In genomic region chr4:57240100-57240499, GRCm38 (mm10) we compare ENCODE assay signal across 12 mouse cellular contexts.
DNase-seq lines count a peak whose midpoint lies in the region; ATAC-seq and TF ChIP-seq lines count a peak whose summit lies in the region.
"Had no signal": no experiment of that assay in that cellular context is flagged by ENCODE, and none has a peak within 500 bp of the region (broad histone marks: within the 10 kb centered on the region; RNA-seq: fewer than 3 reads in every experiment).

No protein-coding gene starts in this region.

- H3K9ac ChIP-seq in hindbrain, embryonic 12.5 days = no peak overlapping the region
- H3K9ac ChIP-seq in hindbrain, embryonic 14.5 days = no peak overlapping the region
- no peak overlapping the region for H3K9ac ChIP-seq in embryonic facial prominence, embryonic 14.5 days (ENCODE audit: low read depth, low read length)
- H3K9ac ChIP-seq in intestine, embryonic 15.5 days = no peak overlapping the region
- H3K9ac ChIP-seq: kidney, embryonic 15.5 days had no signal

- no peak for TF ChIP-seq CTCF in thymus, adult 2 months (IDR thresholded peaks at IDR 0.05; ENCODE audit: borderline replicate concordance, control insufficient read depth, extremely low read depth, insufficient read depth, low read length, poor library complexity)

- no peaks in the 10 kb centered on the region for H3K9me3 ChIP-seq in hindbrain, embryonic 12.5 days (replicated peaks)
- H3K9me3 ChIP-seq in hindbrain, embryonic 14.5 days (ENCODE audit: control insufficient read depth, low read length) = no peaks in the 10 kb centered on the region
- no peaks in the 10 kb centered on the region for H3K9me3 ChIP-seq in embryonic facial prominence, embryonic 14.5 days (ENCODE audit: control insufficient read depth, low read length)
- H3K9me3 ChIP-seq in intestine, embryonic 15.5 days = no peaks in the 10 kb centered on the region
- H3K9me3 ChIP-seq: forebrain, embryonic 10.5 days; kidney, embryonic 15.5 days had no signal

- ATAC-seq in hindbrain, embryonic 12.5 days (ENCODE audit: low FRiP score) = no peak
- no peak for ATAC-seq in hindbrain, embryonic 14.5 days (ENCODE audit: low FRiP score)
- peak; percentile 62; the same call in 1 of the 2 replicates for ATAC-seq in embryonic facial prominence, embryonic 14.5 days (ENCODE audit: low read depth)
- peak; percentile 84 for ATAC-seq in intestine, embryonic 15.5 days
- ATAC-seq: Patski had no signal

- TF ChIP-seq POLR2A in thymus, adult 2 months (IDR thresholded peaks at IDR 0.05; ENCODE audit: control insufficient read depth, extremely low read depth, insufficient read depth, low read length, poor library complexity) = no peak

- 0 out of 2 replicates have a peak overlapping the region, but pooled peaks have one; percentile 1 for H3K27ac ChIP-seq in hindbrain, embryonic 12.5 days
- H3K27ac ChIP-seq in hindbrain, embryonic 14.5 days = no peak overlapping the region
- H3K27ac ChIP-seq in embryonic facial prominence, embryonic 14.5 days (replicated peaks; ENCODE audit: low read depth, low read length) = no peak overlapping the region
- H3K27ac ChIP-seq in intestine, embryonic 15.5 days = no peak overlapping the region
- no peak overlapping the region for H3K27ac ChIP-seq in thymus, adult 2 months (ENCODE audit: control insufficient read depth, insufficient read depth, low read length)
- H3K27ac ChIP-seq: forebrain, embryonic 10.5 days; kidney, embryonic 15.5 days had no signal

- H3K4me2 ChIP-seq in hindbrain, embryonic 12.5 days (replicated peaks) = no peak overlapping the region
- no peak overlapping the region for H3K4me2 ChIP-seq in hindbrain, embryonic 14.5 days (replicated peaks)
- H3K4me2 ChIP-seq in embryonic facial prominence, embryonic 14.5 days (ENCODE audit: low read depth, low read length) = no peak overlapping the region
- H3K4me2 ChIP-seq in intestine, embryonic 15.5 days (replicated peaks) = no peak overlapping the region
- H3K4me2 ChIP-seq: kidney, embryonic 15.5 days had no signal

- WGBS in hindbrain, embryonic 12.5 days = 77% methylated on average over 7 of the region's 7 CpGs
- WGBS in hindbrain, embryonic 14.5 days = 71% methylated on average over 7 of the region's 7 CpGs
- 55% methylated on average over 7 of the region's 7 CpGs for whole genome bisulfite sequencing in embryonic facial prominence, embryonic 14.5 days
- 63% methylated on average over 7 of the region's 7 CpGs for WGBS in intestine, embryonic 15.5 days
- WGBS in thymus, adult 2 months = 95% methylated on average over 7 of the region's 7 CpGs

- H3K4me3 ChIP-seq in hindbrain, embryonic 12.5 days = no peak overlapping the region
- no peak overlapping the region for H3K4me3 ChIP-seq in hindbrain, embryonic 14.5 days (replicated peaks; ENCODE audit: low read length)
- no peak overlapping the region for H3K4me3 ChIP-seq in embryonic facial prominence, embryonic 14.5 days (ENCODE audit: low read depth, low read length)
- H3K4me3 ChIP-seq in intestine, embryonic 15.5 days (replicated peaks) = no peak overlapping the region
- H3K4me3 ChIP-seq in thymus, adult 2 months (ENCODE audit: control insufficient read depth, insufficient read depth, low read length) = no peak overlapping the region
- H3K4me3 ChIP-seq: forebrain, embryonic 10.5 days; kidney, embryonic 15.5 days had no signal

- no peaks in the 10 kb centered on the region; the same call in 1 of the 2 replicates for H3K4me1 ChIP-seq in hindbrain, embryonic 12.5 days
- H3K4me1 ChIP-seq in hindbrain, embryonic 14.5 days (replicated peaks; ENCODE audit: control insufficient read depth, insufficient read depth, low read length) = no peaks in the 10 kb centered on the region
- peaks cover 20% of the 10 kb centered on the region for H3K4me1 ChIP-seq in embryonic facial prominence, embryonic 14.5 days (ENCODE audit: control insufficient read depth, insufficient read depth, low read length)
- H3K4me1 ChIP-seq in intestine, embryonic 15.5 days (replicated peaks) = peaks cover 11% of the 10 kb centered on the region
- H3K4me1 ChIP-seq in thymus, adult 2 months (replicated peaks; ENCODE audit: control insufficient read depth, insufficient read depth, low read length) = no peaks in the 10 kb centered on the region

- no peak for DNase-seq in hindbrain, embryonic 14.5 days (ENCODE audit: low spot score)
- DNase-seq in embryonic facial prominence, embryonic 14.5 days (ENCODE audit: low spot score) = peak; percentile 63
- peak; percentile 58 to 80 for DNase-seq in lung, postnatal 4 days
- no peak for DNase-seq in adrenal gland, postnatal 4 days (ENCODE audit: low spot score in 2 of 2)
- no peak for DNase-seq in thymus, adult 2 months
- no peak for DNase-seq in cerebellum, adult 11-12 months
- DNase-seq: gastrocnemius, postnatal 36 days had no signal

- no peaks in the 10 kb centered on the region for H3K36me3 ChIP-seq in hindbrain, embryonic 12.5 days
- no peaks in the 10 kb centered on the region for H3K36me3 ChIP-seq in hindbrain, embryonic 14.5 days (replicated peaks; ENCODE audit: control insufficient read depth, insufficient read depth)
- H3K36me3 ChIP-seq in embryonic facial prominence, embryonic 14.5 days (ENCODE audit: control insufficient read depth, insufficient read depth, low read length) = no peaks in the 10 kb centered on the region
- H3K36me3 ChIP-seq in intestine, embryonic 15.5 days = no peaks in the 10 kb centered on the region
- H3K36me3 ChIP-seq in thymus, adult 2 months (ENCODE audit: control insufficient read depth, insufficient read depth, low read length) = no peaks in the 10 kb centered on the region
- H3K36me3 ChIP-seq: forebrain, embryonic 10.5 days had no signal

- H3K27me3 ChIP-seq in hindbrain, embryonic 12.5 days = no peaks in the 10 kb centered on the region
- H3K27me3 ChIP-seq in hindbrain, embryonic 14.5 days (ENCODE audit: control insufficient read depth, insufficient read depth, low read length) = no peaks in the 10 kb centered on the region
- H3K27me3 ChIP-seq in embryonic facial prominence, embryonic 14.5 days (replicated peaks; ENCODE audit: control insufficient read depth, insufficient read depth, low read length) = no peaks in the 10 kb centered on the region
- no peaks in the 10 kb centered on the region for H3K27me3 ChIP-seq in intestine, embryonic 15.5 days (replicated peaks)
- no peaks in the 10 kb centered on the region for H3K27me3 ChIP-seq in thymus, adult 2 months (ENCODE audit: control insufficient read depth, insufficient read depth, low read length)
- H3K27me3 ChIP-seq: kidney, embryonic 15.5 days; Patski had no signal

Comparison
In these comparisons a context has a peak if more than half of its experiments do, and no peak if none do; other contexts are left out.
1. ATAC-seq: peak in embryonic facial prominence, embryonic 14.5 days (single experiment) and intestine, embryonic 15.5 days (single experiment); none in hindbrain, embryonic 12.5 days (single experiment) and hindbrain, embryonic 14.5 days (single experiment).
2. DNase-seq: peak in embryonic facial prominence, embryonic 14.5 days (single experiment) and lung, postnatal 4 days (2 of 2); none in hindbrain, embryonic 14.5 days (single experiment), adrenal gland, postnatal 4 days (0 of 2), thymus, adult 2 months (single experiment) and cerebellum, adult 11-12 months (single experiment).